ENCODE assay signal across 9 mouse cellular contexts in the genomic region with DNA sequence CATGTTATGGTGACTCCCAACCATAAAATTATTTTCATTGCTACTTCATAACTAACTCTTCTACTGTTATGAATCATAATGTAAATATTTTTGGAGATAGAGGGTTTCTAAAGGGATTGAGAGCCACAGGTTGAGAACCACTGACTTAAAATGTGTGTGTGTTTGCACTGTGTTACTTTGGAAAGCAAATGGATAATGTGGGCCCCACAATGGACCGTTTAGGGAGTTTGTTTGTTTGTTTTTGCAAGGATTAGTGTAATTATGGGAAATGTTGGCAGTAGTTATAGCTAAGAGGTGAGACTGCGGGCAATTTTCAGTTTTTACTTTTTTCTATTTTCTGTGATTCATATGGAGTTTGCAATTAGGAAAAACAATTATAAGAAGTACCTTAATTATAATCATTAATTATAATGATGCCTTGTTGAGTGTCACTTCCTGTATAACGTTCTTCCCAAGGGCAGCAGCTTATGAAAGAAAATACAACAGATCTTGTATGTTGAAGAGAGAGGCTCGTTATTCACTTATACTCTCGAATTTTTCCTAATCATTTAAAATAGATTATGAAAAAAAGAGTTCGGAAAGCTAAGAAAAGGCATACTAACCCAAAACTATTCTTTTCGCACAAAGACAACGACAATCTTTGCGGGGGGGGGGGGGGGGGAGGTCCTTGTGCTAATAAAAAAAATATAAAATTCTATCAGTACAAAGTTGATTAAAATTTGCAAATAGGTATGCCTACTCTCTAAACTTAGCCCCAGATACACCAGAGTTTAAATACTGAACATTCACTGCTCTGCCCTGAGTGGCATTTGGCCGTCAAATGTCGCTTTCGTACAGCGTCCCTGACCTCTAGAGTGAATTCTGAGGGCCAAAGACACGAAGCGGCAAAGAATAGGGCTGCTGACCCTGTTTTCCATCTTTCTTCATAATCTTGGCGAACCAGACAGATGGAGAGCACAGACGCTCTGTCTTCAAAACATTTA. TPM values are rescaled to one million over a fixed set of nuclear protein-coding genes. Genes with fewer than 3 reads are reported as not detected.
DNase-seq lines count a peak whose midpoint lies in the region; ATAC-seq and TF ChIP-seq lines count a peak whose summit lies in the region.
"Had no signal": no experiment of that assay in that cellular context is flagged by ENCODE, and none has a peak within 500 bp of the region (broad histone marks: within the 10 kb centered on the region; RNA-seq: fewer than 3 reads in every experiment).

No protein-coding gene starts in this region.

- H3K9ac ChIP-seq in liver, postnatal 0 days (replicated peaks): peak overlapping the region; percentile 45; the same call in 1 of the 2 replicates

- no peak for TF ChIP-seq CTCF in cerebellum, adult 2 months (IDR thresholded peaks at IDR 0.05; ENCODE audit: borderline replicate concordance, insufficient read depth, low read depth, low read length)
- TF ChIP-seq CTCF in spleen, adult 2 months (IDR thresholded peaks at IDR 0.05; ENCODE audit: extremely low read depth, insufficient read depth, insufficient read length, insufficient replicate concordance): no peak
- TF ChIP-seq CTCF in liver, postnatal 0 days (IDR thresholded peaks at IDR 0.05; ENCODE audit: low read depth): no peak

- H3K4me3 ChIP-seq in cerebellum, adult 2 months (replicated peaks; ENCODE audit: insufficient read depth, low read depth, low read length): peak overlapping the region; percentile 92
- H3K4me3 ChIP-seq in spleen, adult 2 months (ENCODE audit: extremely low read depth, insufficient read depth, insufficient read length): peak overlapping the region; percentile 56
- H3K4me3 ChIP-seq in liver, postnatal 0 days (ENCODE audit: low read depth, low read length): peak overlapping the region; percentile 64

- 3% methylated on average over 17 of the region's 17 CpGs for WGBS in cerebellum, adult 2 months
- WGBS in spleen, adult 2 months: 6% methylated on average over 17 of the region's 17 CpGs
- WGBS in liver, postnatal 0 days (ENCODE audit: insufficient replicate concordance): 5% methylated on average over 17 of the region's 17 CpGs

- no peak overlapping the region for H3K27ac ChIP-seq in cerebellum, adult 2 months (ENCODE audit: insufficient read depth, low read length)
- no peak overlapping the region for H3K27ac ChIP-seq in spleen, adult 2 months (ENCODE audit: insufficient read depth, low read length)
- H3K27ac ChIP-seq in liver, postnatal 0 days (ENCODE audit: low read depth): peak overlapping the region; percentile 59

- no peaks in the 10 kb centered on the region; the same call in 1 of the 2 replicates for H3K9me3 ChIP-seq in liver, postnatal 0 days (ENCODE audit: low read length)

- DNase-seq in cerebellum, adult 2 months: no peak
- DNase-seq in cerebellum, adult 11 months: no peak
- no peak for DNase-seq in spleen, adult 2 months (ENCODE audit: low read depth in 1 of 2, low spot score in 2 of 2)
- no peak for DNase-seq in spleen, postnatal 14 days (ENCODE audit: low spot score in 2 of 2)
- DNase-seq in heart, postnatal 4 days: peak; percentile 21
- DNase-seq in liver, postnatal 0 days: no peak
- no peak for DNase-seq in retina, postnatal 1 day
- no peak for DNase-seq in right cerebral cortex, postnatal 14 days

- H3K27me3 ChIP-seq in cerebellum, adult 2 months (ENCODE audit: control insufficient read depth, insufficient read depth, low read length): no peaks in the 10 kb centered on the region
- H3K27me3 ChIP-seq in spleen, adult 2 months (ENCODE audit: control insufficient read depth, insufficient read depth, low read length): no peaks in the 10 kb centered on the region
- H3K27me3 ChIP-seq in liver, postnatal 0 days (ENCODE audit: insufficient read depth, low read length): no peaks in the 10 kb centered on the region

- peak; percentile 58 for ATAC-seq in liver, postnatal 0 days

- H3K4me1 ChIP-seq in cerebellum, adult 2 months (ENCODE audit: control insufficient read depth, insufficient read depth, low read length): no peaks in the 10 kb centered on the region; the same call in 1 of the 2 replicates
- H3K4me1 ChIP-seq in spleen, adult 2 months (ENCODE audit: control insufficient read depth, insufficient read depth, insufficient read length): no peaks in the 10 kb centered on the region
- no peaks in the 10 kb centered on the region for H3K4me1 ChIP-seq in liver, postnatal 0 days (ENCODE audit: insufficient read depth)

- peak overlapping the region; percentile 70 for H3K4me2 ChIP-seq in liver, postnatal 0 days (ENCODE audit: low read depth, low read length)

- TF ChIP-seq EP300 in liver, postnatal 0 days (IDR thresholded peaks at IDR 0.05; ENCODE audit: low read depth): no peak

- no peak for TF ChIP-seq POLR2A in cerebellum, adult 2 months (IDR thresholded peaks at IDR 0.05; ENCODE audit: borderline replicate concordance, insufficient read depth, low read length)
- TF ChIP-seq POLR2A in spleen, adult 2 months (IDR thresholded peaks at IDR 0.05; ENCODE audit: low read depth, low read length): no peak

- no peaks in the 10 kb centered on the region for H3K36me3 ChIP-seq in spleen, adult 2 months (ENCODE audit: control insufficient read depth, insufficient read depth, low read length)
- peaks cover 4% of the 10 kb centered on the region; the same call in 1 of the 2 replicates for H3K36me3 ChIP-seq in liver, postnatal 0 days (replicated peaks; ENCODE audit: insufficient read depth, low read length)

RNA-seq across cellular contexts. Expression of a gene that starts 20.1 kb away (rescaled TPM):
- polyA plus RNA-seq in cerebellum, adult 2 months (2012; rRNA removed): 27.0 and 28.9 TPM in 2 replicates
- 63.9 and 82.1 TPM in 2 replicates for polyA plus RNA-seq in spleen, adult 2 months (2012; rRNA removed)
- total RNA-seq in heart, postnatal 4 days (2021): 10 to 100 TPM; 43.2 to 43.9 TPM
- 36.5 and 36.7 TPM in 2 replicates for polyA plus RNA-seq in liver, postnatal 0 days (2015; fragmentation: Nextera tagmentation; extraction: Ambion mirVana)

RNA-seq across cellular contexts. Expression of a gene that starts 53.7 kb away (rescaled TPM):
- polyA plus RNA-seq in cerebellum, adult 2 months (2012; rRNA removed): not detected in 2 replicates
- polyA plus RNA-seq in spleen, adult 2 months (2012; rRNA removed): not detected in 2 replicates
- not detected for total RNA-seq in heart, postnatal 4 days (2021)
- polyA plus RNA-seq in liver, postnatal 0 days (2015; fragmentation: Nextera tagmentation; extraction: Ambion mirVana): not detected in 2 replicates
- polyA plus RNA-seq: gonadal fat pad, adult 2 months had no signal
